Mouse (Mus musculus) heart, adult 2 months (tissue): ENCODE data around the gene Ivns1abp.

Source experiments
- CTCF ChIP-seq: fragments of 200-600 bp; IDR thresholded peaks from 2 replicates; pipeline ENCODE4 v1.8.1; 2022; ENCODE audit warnings: antibody characterized with exemption, mild to moderate bottlenecking, moderate library complexity
- POLR2A ChIP-seq: fragments of 200-500 bp; IDR thresholded peaks from 2 replicates; pipeline ENCODE4 v1.6.1; 2011; ENCODE audit warnings: mild to moderate bottlenecking, low read depth, low read length, control low read depth; ENCODE audit not compliant: insufficient read depth

DNA sequence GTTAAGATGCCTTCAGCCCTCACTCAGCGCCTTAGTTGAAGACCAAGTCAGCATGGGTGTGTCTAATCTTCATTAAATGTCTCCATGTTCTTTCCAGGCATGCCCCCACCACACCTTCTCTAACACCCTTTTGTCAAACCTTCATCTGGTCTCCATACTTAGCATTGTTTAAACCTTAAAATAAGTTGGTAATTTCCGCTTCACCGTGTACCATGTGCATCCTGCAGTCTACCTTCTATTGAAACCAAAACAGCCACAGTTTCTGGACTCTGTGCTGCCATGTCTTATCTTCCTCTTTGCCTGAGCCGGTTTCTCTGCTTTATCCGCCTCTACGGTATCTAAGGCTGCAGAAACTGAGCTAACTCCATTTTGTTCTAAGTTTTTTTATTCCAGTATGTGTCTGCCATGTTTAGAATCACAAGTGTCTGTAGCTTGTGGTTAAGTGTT, 2.4 kb downstream of the Ivns1abp start:
- TF ChIP-seq POLR2A (no peak), CTCF (no peak)
